ENCODE assay signal across 15 mouse cellular contexts in the genomic region with DNA sequence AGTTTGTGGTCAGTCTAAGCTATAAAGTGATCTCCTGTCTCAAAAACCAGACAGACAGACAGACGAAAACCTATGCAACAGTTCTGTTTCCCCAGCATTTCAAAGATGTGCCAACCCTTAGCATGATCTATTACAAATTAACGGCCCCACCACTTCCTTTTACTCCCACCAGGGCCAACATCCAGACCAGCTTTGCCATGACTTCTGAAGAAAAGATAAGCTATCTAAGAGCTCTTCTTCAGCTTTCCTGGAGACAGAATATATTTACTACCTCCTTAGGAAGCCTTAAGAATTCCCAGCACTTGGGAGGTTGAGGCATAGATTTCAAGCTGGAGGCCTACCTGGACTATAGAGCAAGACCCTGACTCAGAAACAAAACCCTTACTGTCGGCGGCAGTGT. TPM values are rescaled to one million over a fixed set of nuclear protein-coding genes. Genes with fewer than 3 reads are reported as not detected.
DNase-seq lines count a peak whose midpoint lies in the region; ATAC-seq and TF ChIP-seq lines count a peak whose summit lies in the region.
"Had no signal": no experiment of that assay in that cellular context is flagged by ENCODE, and none has a peak within 500 bp of the region (broad histone marks: within the 10 kb centered on the region; RNA-seq: fewer than 3 reads in every experiment).

No protein-coding gene starts in this region.

- no peaks in the 10 kb centered on the region for H3K27me3 ChIP-seq in forebrain, postnatal 0 days (ENCODE audit: insufficient read depth, low read length)
- no peaks in the 10 kb centered on the region for H3K27me3 ChIP-seq in forebrain, embryonic 14.5 days (replicated peaks; ENCODE audit: control insufficient read depth, insufficient read depth, low read length)
- no peaks in the 10 kb centered on the region for H3K27me3 ChIP-seq in midbrain, embryonic 15.5 days (replicated peaks)
- no peaks in the 10 kb centered on the region; the same call in 1 of the 2 replicates for H3K27me3 ChIP-seq in midbrain, embryonic 11.5 days (ENCODE audit: control insufficient read depth, insufficient read depth, low read length)
- H3K27me3 ChIP-seq in hindbrain, postnatal 0 days (ENCODE audit: insufficient read depth, low read length) = no peaks in the 10 kb centered on the region
- no peaks in the 10 kb centered on the region for H3K27me3 ChIP-seq in neural tube, embryonic 15.5 days (replicated peaks)
- H3K27me3 ChIP-seq: kidney, embryonic 15.5 days had no signal

- no peaks in the 10 kb centered on the region for H3K9me3 ChIP-seq in forebrain, postnatal 0 days (ENCODE audit: low read length)
- H3K9me3 ChIP-seq in forebrain, embryonic 14.5 days (replicated peaks; ENCODE audit: control insufficient read depth, low read length) = no peaks in the 10 kb centered on the region
- no peaks in the 10 kb centered on the region for H3K9me3 ChIP-seq in midbrain, embryonic 15.5 days
- H3K9me3 ChIP-seq in midbrain, embryonic 11.5 days (ENCODE audit: control insufficient read depth, low read length) = no peaks in the 10 kb centered on the region
- no peaks in the 10 kb centered on the region for H3K9me3 ChIP-seq in hindbrain, postnatal 0 days (ENCODE audit: low read length)
- H3K9me3 ChIP-seq in neural tube, embryonic 15.5 days (replicated peaks) = no peaks in the 10 kb centered on the region
- H3K9me3 ChIP-seq: kidney, embryonic 15.5 days; midbrain, embryonic 12.5 days had no signal

- 80% methylated on average over 4 of the region's 4 CpGs for WGBS in forebrain, postnatal 0 days
- WGBS in forebrain, embryonic 14.5 days = 75% methylated on average over 4 of the region's 4 CpGs
- 84% methylated on average over 4 of the region's 4 CpGs for WGBS in midbrain, embryonic 15.5 days
- 75% methylated on average over 4 of the region's 4 CpGs for WGBS in midbrain, embryonic 11.5 days
- 69% methylated on average over 4 of the region's 4 CpGs for WGBS in hindbrain, postnatal 0 days
- WGBS in neural tube, embryonic 15.5 days = 74% methylated on average over 4 of the region's 4 CpGs

- TF ChIP-seq CTCF in forebrain, postnatal 0 days (IDR thresholded peaks at IDR 0.05; ENCODE audit: low read depth) = no peak
- no peak for TF ChIP-seq CTCF in hindbrain, postnatal 0 days (IDR thresholded peaks at IDR 0.05; ENCODE audit: low read depth)

- H3K4me2 ChIP-seq in forebrain, postnatal 0 days (ENCODE audit: low read depth) = 0 out of 2 replicates have a peak overlapping the region, but pooled peaks have one; percentile 3
- H3K4me2 ChIP-seq in forebrain, embryonic 14.5 days (ENCODE audit: low read length) = no peak overlapping the region
- 0 out of 2 replicates have a peak overlapping the region, but pooled peaks have one; percentile 16 for H3K4me2 ChIP-seq in midbrain, embryonic 15.5 days
- H3K4me2 ChIP-seq in midbrain, embryonic 11.5 days = no peak overlapping the region
- 0 out of 2 replicates have a peak overlapping the region, but pooled peaks have one; percentile 94 for H3K4me2 ChIP-seq in hindbrain, postnatal 0 days (ENCODE audit: low read depth, low read length)
- H3K4me2 ChIP-seq in neural tube, embryonic 15.5 days = peak overlapping the region; percentile 91; the same call in 1 of the 2 replicates
- H3K4me2 ChIP-seq: kidney, embryonic 15.5 days; midbrain, embryonic 12.5 days had no signal

- no peak overlapping the region for H3K4me3 ChIP-seq in forebrain, postnatal 0 days (ENCODE audit: low read depth, low read length)
- H3K4me3 ChIP-seq in forebrain, embryonic 14.5 days (ENCODE audit: low read depth, low read length) = no peak overlapping the region
- no peak overlapping the region for H3K4me3 ChIP-seq in midbrain, embryonic 15.5 days
- H3K4me3 ChIP-seq in midbrain, embryonic 11.5 days (ENCODE audit: low read depth, low read length) = no peak overlapping the region
- no peak overlapping the region for H3K4me3 ChIP-seq in hindbrain, postnatal 0 days (ENCODE audit: low read length)
- H3K4me3 ChIP-seq in neural tube, embryonic 15.5 days (replicated peaks) = no peak overlapping the region
- H3K4me3 ChIP-seq: midbrain, embryonic 12.5 days had no signal

- H3K9ac ChIP-seq in forebrain, postnatal 0 days = no peak overlapping the region
- no peak overlapping the region for H3K9ac ChIP-seq in forebrain, embryonic 14.5 days (ENCODE audit: low read length)
- no peak overlapping the region for H3K9ac ChIP-seq in midbrain, embryonic 15.5 days
- no peak overlapping the region for H3K9ac ChIP-seq in midbrain, embryonic 11.5 days (ENCODE audit: low read length)
- H3K9ac ChIP-seq in hindbrain, postnatal 0 days (replicated peaks; ENCODE audit: low read length) = 0 out of 2 replicates have a peak overlapping the region, but pooled peaks have one; percentile 17
- H3K9ac ChIP-seq in neural tube, embryonic 15.5 days (replicated peaks) = no peak overlapping the region
- H3K9ac ChIP-seq: kidney, embryonic 15.5 days; midbrain, embryonic 12.5 days had no signal

- DNase-seq in forebrain, postnatal 0 days = no peak
- no peak for DNase-seq in forebrain, embryonic 14.5 days (ENCODE audit: low spot score)
- DNase-seq in midbrain, embryonic 11.5 days (ENCODE audit: low spot score, missing footprints) = no peak
- no peak for DNase-seq in hindbrain, postnatal 0 days (ENCODE audit: low spot score)
- no peak for DNase-seq in adipocyte (ENCODE audit: low spot score)
- DNase-seq in cerebellum, postnatal 36 days = no peak
- DNase-seq: B cell, adult 2 months; cerebellum, postnatal 10 days; retina, postnatal 1 day; thymus, adult 2 months had no signal

- ATAC-seq in forebrain, postnatal 0 days = no peak
- ATAC-seq in forebrain, embryonic 14.5 days = no peak
- no peak for ATAC-seq in midbrain, embryonic 15.5 days (replicated peaks)
- ATAC-seq in midbrain, embryonic 11.5 days (ENCODE audit: low FRiP score) = no peak
- no peak for ATAC-seq in hindbrain, postnatal 0 days
- ATAC-seq in neural tube, embryonic 15.5 days (ENCODE audit: low FRiP score) = no peak
- ATAC-seq: activated CD4-positive, CD25-positive, alpha-beta regulatory T cell, adult 4 months had no signal

- peaks cover 7% of the 10 kb centered on the region; the same call in 1 of the 2 replicates for H3K4me1 ChIP-seq in forebrain, postnatal 0 days (ENCODE audit: insufficient read depth)
- peaks cover 10% of the 10 kb centered on the region for H3K4me1 ChIP-seq in forebrain, embryonic 14.5 days (ENCODE audit: control insufficient read depth, insufficient read depth, low read length)
- H3K4me1 ChIP-seq in midbrain, embryonic 15.5 days = peaks cover 26% of the 10 kb centered on the region
- H3K4me1 ChIP-seq in midbrain, embryonic 11.5 days (ENCODE audit: control insufficient read depth, insufficient read depth, low read length) = peaks cover 5% of the 10 kb centered on the region; the same call in 1 of the 2 replicates
- peaks cover 7% of the 10 kb centered on the region for H3K4me1 ChIP-seq in hindbrain, postnatal 0 days (ENCODE audit: insufficient read depth, low read length)
- H3K4me1 ChIP-seq in neural tube, embryonic 15.5 days = peaks cover 27% of the 10 kb centered on the region

- H3K27ac ChIP-seq in forebrain, postnatal 0 days (ENCODE audit: low read depth, low read length) = no peak overlapping the region
- no peak overlapping the region for H3K27ac ChIP-seq in forebrain, embryonic 14.5 days (ENCODE audit: low read depth, low read length)
- H3K27ac ChIP-seq in midbrain, embryonic 15.5 days = no peak overlapping the region
- no peak overlapping the region for H3K27ac ChIP-seq in midbrain, embryonic 11.5 days (ENCODE audit: low read depth, low read length)
- no peak overlapping the region for H3K27ac ChIP-seq in hindbrain, postnatal 0 days
- no peak overlapping the region for H3K27ac ChIP-seq in neural tube, embryonic 15.5 days (replicated peaks)
- H3K27ac ChIP-seq: kidney, embryonic 15.5 days; midbrain, embryonic 12.5 days had no signal

- H3K36me3 ChIP-seq in forebrain, postnatal 0 days (ENCODE audit: insufficient read depth) = no peaks in the 10 kb centered on the region
- H3K36me3 ChIP-seq in forebrain, embryonic 14.5 days (ENCODE audit: control insufficient read depth, insufficient read depth, low read length) = no peaks in the 10 kb centered on the region
- H3K36me3 ChIP-seq in midbrain, embryonic 15.5 days (replicated peaks) = no peaks in the 10 kb centered on the region
- no peaks in the 10 kb centered on the region for H3K36me3 ChIP-seq in midbrain, embryonic 11.5 days (ENCODE audit: control insufficient read depth, insufficient read depth, low read length)
- H3K36me3 ChIP-seq in hindbrain, postnatal 0 days (ENCODE audit: insufficient read depth, low read length) = no peaks in the 10 kb centered on the region
- H3K36me3 ChIP-seq in neural tube, embryonic 15.5 days = no peaks in the 10 kb centered on the region
- H3K36me3 ChIP-seq: kidney, embryonic 15.5 days; midbrain, embryonic 12.5 days had no signal

RNA-seq across cellular contexts. Expression of a gene that starts 2.7 kb away (rescaled TPM):
- 33.7 and 35.4 TPM in 2 replicates for total RNA-seq in forebrain, postnatal 0 days (2014; rRNA removed)
- polyA plus RNA-seq in forebrain, postnatal 0 days (2015; fragmentation: Nextera tagmentation; extraction: Ambion mirVana) = 8.3 and 10.4 TPM in 2 replicates
- 11.1 and 11.5 TPM in 2 replicates for polyA plus RNA-seq in forebrain, embryonic 14.5 days (2014; fragmentation: Nextera tagmentation; extraction: Ambion mirVana)
- polyA plus RNA-seq in midbrain, embryonic 15.5 days (2015; fragmentation: Nextera tagmentation; extraction: Ambion mirVana) = 15.6 and 16.8 TPM in 2 replicates
- polyA plus RNA-seq in midbrain, embryonic 11.5 days (2014; fragmentation: Nextera tagmentation; extraction: Ambion mirVana) = 18.3 and 19.1 TPM in 2 replicates
- 39.0 and 43.2 TPM in 2 replicates for total RNA-seq in hindbrain, postnatal 0 days (2014; rRNA removed)
- polyA plus RNA-seq in hindbrain, postnatal 0 days (2015; fragmentation: Nextera tagmentation; extraction: Ambion mirVana) = 12.4 and 13.4 TPM in 2 replicates
- 14.0 and 16.4 TPM in 2 replicates for polyA plus RNA-seq in neural tube, embryonic 15.5 days (2015; fragmentation: Nextera tagmentation; extraction: Ambion mirVana)

RNA-seq across cellular contexts. Expression of a gene that starts 31.2 kb away (rescaled TPM):
- 21.9 and 31.8 TPM in 2 replicates for total RNA-seq in forebrain, postnatal 0 days (2014; rRNA removed)
- polyA plus RNA-seq in forebrain, postnatal 0 days (2015; fragmentation: Nextera tagmentation; extraction: Ambion mirVana) = 16.4 and 17.3 TPM in 2 replicates
- polyA plus RNA-seq in forebrain, embryonic 14.5 days (2014; fragmentation: Nextera tagmentation; extraction: Ambion mirVana) = 34.3 and 35.3 TPM in 2 replicates
- polyA plus RNA-seq in midbrain, embryonic 15.5 days (2015; fragmentation: Nextera tagmentation; extraction: Ambion mirVana) = 22.8 and 22.9 TPM in 2 replicates
- 54.2 and 61.7 TPM in 2 replicates for polyA plus RNA-seq in midbrain, embryonic 11.5 days (2014; fragmentation: Nextera tagmentation; extraction: Ambion mirVana)
- total RNA-seq in hindbrain, postnatal 0 days (2014; rRNA removed) = 23.0 and 36.3 TPM in 2 replicates
- 15.4 and 21.0 TPM in 2 replicates for polyA plus RNA-seq in hindbrain, postnatal 0 days (2015; fragmentation: Nextera tagmentation; extraction: Ambion mirVana)
- polyA plus RNA-seq in neural tube, embryonic 15.5 days (2015; fragmentation: Nextera tagmentation; extraction: Ambion mirVana) = 16.8 and 24.1 TPM in 2 replicates

RNA-seq across cellular contexts. Expression of a gene that starts 41.0 kb away (rescaled TPM):
- 33.3 and 39.8 TPM in 2 replicates for total RNA-seq in forebrain, postnatal 0 days (2014; rRNA removed)
- polyA plus RNA-seq in forebrain, postnatal 0 days (2015; fragmentation: Nextera tagmentation; extraction: Ambion mirVana) = 24.4 and 26.7 TPM in 2 replicates
- polyA plus RNA-seq in forebrain, embryonic 14.5 days (2014; fragmentation: Nextera tagmentation; extraction: Ambion mirVana) = 31.1 and 36.0 TPM in 2 replicates
- polyA plus RNA-seq in midbrain, embryonic 15.5 days (2015; fragmentation: Nextera tagmentation; extraction: Ambion mirVana) = 24.6 and 25.9 TPM in 2 replicates
- polyA plus RNA-seq in midbrain, embryonic 11.5 days (2014; fragmentation: Nextera tagmentation; extraction: Ambion mirVana) = 34.8 and 40.2 TPM in 2 replicates
- total RNA-seq in hindbrain, postnatal 0 days (2014; rRNA removed) = 37.3 and 42.0 TPM in 2 replicates
- 20.6 and 21.7 TPM in 2 replicates for polyA plus RNA-seq in hindbrain, postnatal 0 days (2015; fragmentation: Nextera tagmentation; extraction: Ambion mirVana)
- 21.5 and 27.4 TPM in 2 replicates for polyA plus RNA-seq in neural tube, embryonic 15.5 days (2015; fragmentation: Nextera tagmentation; extraction: Ambion mirVana)

RNA-seq across cellular contexts. Expression of a gene that starts 41.1 kb away (rescaled TPM):
- 12.7 and 14.8 TPM in 2 replicates for total RNA-seq in forebrain, postnatal 0 days (2014; rRNA removed)
- polyA plus RNA-seq in forebrain, postnatal 0 days (2015; fragmentation: Nextera tagmentation; extraction: Ambion mirVana) = 1.2 and 1.8 TPM in 2 replicates
- polyA plus RNA-seq in forebrain, embryonic 14.5 days (2014; fragmentation: Nextera tagmentation; extraction: Ambion mirVana) = 3.9 and 4.2 TPM in 2 replicates
- 3.5 and 4.1 TPM in 2 replicates for polyA plus RNA-seq in midbrain, embryonic 15.5 days (2015; fragmentation: Nextera tagmentation; extraction: Ambion mirVana)
- 6.9 and 7.1 TPM in 2 replicates for polyA plus RNA-seq in midbrain, embryonic 11.5 days (2014; fragmentation: Nextera tagmentation; extraction: Ambion mirVana)
- total RNA-seq in hindbrain, postnatal 0 days (2014; rRNA removed) = 9.7 and 13.5 TPM in 2 replicates
- 1.5 and 1.7 TPM in 2 replicates for polyA plus RNA-seq in hindbrain, postnatal 0 days (2015; fragmentation: Nextera tagmentation; extraction: Ambion mirVana)
- polyA plus RNA-seq in neural tube, embryonic 15.5 days (2015; fragmentation: Nextera tagmentation; extraction: Ambion mirVana) = 3.1 and 4.6 TPM in 2 replicates

Comparison
In these comparisons a context has a peak if more than half of its experiments do, and no peak if none do; other contexts are left out.
1. H3K4me2 ChIP-seq: peak in forebrain, postnatal 0 days (single experiment), midbrain, embryonic 15.5 days (single experiment), hindbrain, postnatal 0 days (single experiment) and neural tube, embryonic 15.5 days (single experiment); none in forebrain, embryonic 14.5 days (single experiment) and midbrain, embryonic 11.5 days (single experiment).